Mouse (Mus musculus) ES-Bruce4 (cell line): ENCODE data around the gene D1Ertd622e. TPM values are rescaled to one million over a fixed set of nuclear protein-coding genes. Genes with fewer than 3 reads are reported as not detected.
A peak's percentile ranks its signal among the peaks of the same experiment; 100 is the strongest.

Source experiments
- H3K27ac ChIP-seq: 2 replicates; pipeline ENCODE4 v1.5.1; 2012; ENCODE audit warnings: low read length, inconsistent platforms; ENCODE audit not compliant: insufficient read depth
- H3K27me3 ChIP-seq: 2 replicates; pipeline ENCODE4 v1.6.1; 2012; ENCODE audit warnings: mild to moderate bottlenecking, low read length, inconsistent platforms; ENCODE audit not compliant: control insufficient read depth, poor library complexity, insufficient read depth, severe bottlenecking
- H3K36me3 ChIP-seq: 2 replicates; pipeline ENCODE4 v1.6.1; 2012; ENCODE audit warnings: inconsistent platforms, mild to moderate bottlenecking, low read length, moderate library complexity; ENCODE audit not compliant: control insufficient read depth, poor library complexity, insufficient read depth, severe bottlenecking
- H3K4me1 ChIP-seq: one replicate; pipeline ENCODE4 v1.8.1; 2011; ENCODE audit warnings: low read length; ENCODE audit not compliant: control insufficient read depth, insufficient read depth
- H3K4me3 ChIP-seq: 2 replicates; pipeline ENCODE4 v1.5.1; 2011; ENCODE audit warnings: low read depth, mild to moderate bottlenecking, low read length
- H3K9ac ChIP-seq: 2 replicates; pipeline ENCODE4 v1.6.1; 2012; ENCODE audit warnings: low read depth, mild to moderate bottlenecking, inconsistent platforms; ENCODE audit not compliant: poor library complexity, severe bottlenecking
- H3K9me3 ChIP-seq: replicated peaks from 2 replicates; pipeline ENCODE4 v1.6.1; 2012; ENCODE audit warnings: mild to moderate bottlenecking, low read length, inconsistent platforms; ENCODE audit not compliant: control insufficient read depth, poor library complexity, insufficient read depth, severe bottlenecking
- CTCF ChIP-seq: IDR thresholded peaks from one replicate; pipeline ENCODE4 v1.8.1; 2011; ENCODE audit warnings: low read depth, low read length
- EP300 ChIP-seq: IDR thresholded peaks from 2 replicates; pipeline ENCODE4 v1.6.1; 2011; ENCODE audit warnings: low read depth, low read length; ENCODE audit not compliant: insufficient read depth
- POLR2A ChIP-seq: IDR thresholded peaks from one replicate; pipeline ENCODE4 v1.8.1; 2011; ENCODE audit warnings: low read length; ENCODE audit not compliant: insufficient read depth
- polyA plus RNA-seq: library from polyadenylated mRNA; stranded (reverse); fragments of >200 nt; gene quantifications from 2 replicates; pipeline ENCODE4 v1.2.4, GENCODE M21; 2011; ENCODE audit warnings: low read depth; ENCODE audit not compliant: missing spikeins, insufficient read depth, insufficient read length

D1Ertd622e gene
- polyA plus RNA-seq, 1 experiment: 6.4 TPM

- Histone ChIP-seq H3K4me3 (no peak overlapping the region), H3K9ac (no peak overlapping the region), H3K36me3 (no peaks in the 10 kb centered on the region), H3K9me3 (no peaks in the 10 kb centered on the region), H3K27ac (no peak overlapping the region), H3K4me1 (no peaks in the 10 kb centered on the region), H3K27me3 (no peaks in the 10 kb centered on the region)
- TF ChIP-seq EP300 (no peak), CTCF (no peak), POLR2A (no peak)
These were observed 11.2 kb downstream of the D1Ertd622e start for GRCm38 (mm10) chr1:97650553-97651123.

- Histone ChIP-seq H3K4me1 (no peaks in the 10 kb centered on the region), H3K9ac (no peak overlapping the region), H3K27ac (no peak overlapping the region), H3K9me3 (no peaks in the 10 kb centered on the region), H3K36me3 (no peaks in the 10 kb centered on the region), H3K4me3 (no peak overlapping the region), H3K27me3 (no peaks in the 10 kb centered on the region)
- no peak for TF ChIP-seq EP300
- TF ChIP-seq POLR2A: no peak
- TF ChIP-seq CTCF: no peak
These were observed 11.8 kb downstream of the D1Ertd622e start for GRCm38 (mm10) chr1:97650072-97650471.

- H3K4me3 ChIP-seq: no peak overlapping the region
- H3K4me1 ChIP-seq: no peaks in the 10 kb centered on the region
- H3K27ac ChIP-seq: no peak overlapping the region
- TF ChIP-seq EP300 (no peak), CTCF (peak; percentile 28)
- no peaks in the 10 kb centered on the region for H3K36me3 ChIP-seq
- H3K9ac ChIP-seq: no peak overlapping the region
- no peaks in the 10 kb centered on the region for H3K27me3 ChIP-seq
- no peaks in the 10 kb centered on the region for H3K9me3 ChIP-seq
These were observed 14.8 kb downstream of the D1Ertd622e start for GRCm38 (mm10) chr1:97647037-97647436.

- Histone ChIP-seq H3K27ac (no peak overlapping the region), H3K4me1 (no peaks in the 10 kb centered on the region), H3K27me3 (no peaks in the 10 kb centered on the region), H3K36me3 (no peaks in the 10 kb centered on the region), H3K9ac (no peak overlapping the region), H3K9me3 (no peaks in the 10 kb centered on the region), H3K4me3 (no peak overlapping the region)
- TF ChIP-seq CTCF (no peak), EP300 (no peak), POLR2A (no peak)
These were observed 27.8 kb downstream of the D1Ertd622e start for GRCm38 (mm10) chr1:97634104-97634503.

- no peaks in the 10 kb centered on the region for H3K36me3 ChIP-seq
- no peak overlapping the region for H3K4me3 ChIP-seq
- no peak overlapping the region for H3K9ac ChIP-seq
- H3K4me1 ChIP-seq: no peaks in the 10 kb centered on the region
- TF ChIP-seq POLR2A (no peak), CTCF (no peak), EP300 (no peak)
- no peak overlapping the region for H3K27ac ChIP-seq
- H3K9me3 ChIP-seq: no peaks in the 10 kb centered on the region
- H3K27me3 ChIP-seq: no peaks in the 10 kb centered on the region
These were observed 29.2 kb downstream of the D1Ertd622e start for GRCm38 (mm10) chr1:97632545-97633256.

GRCm38 (mm10) chr1:97631843-97632470 is 29.9 kb downstream of the D1Ertd622e start:
- Histone ChIP-seq H3K27ac (no peak overlapping the region), H3K27me3 (no peaks in the 10 kb centered on the region), H3K9ac (no peak overlapping the region), H3K4me1 (no peaks in the 10 kb centered on the region), H3K36me3 (no peaks in the 10 kb centered on the region), H3K9me3 (no peaks in the 10 kb centered on the region), H3K4me3 (no peak overlapping the region)
- TF ChIP-seq EP300: no peak
- no peak for TF ChIP-seq CTCF
- no peak for TF ChIP-seq POLR2A
